Mouse (Mus musculus): ENCODE results near the gene Atf2. TPM values are rescaled to one million over a fixed set of nuclear protein-coding genes. Genes with fewer than 3 reads are reported as not detected.

The Atf2 gene
- polyA plus RNA-seq, 1 experiment from 2014 or later: 60.1 TPM

GRCm38 (mm10) chr2:73790332-73790731, 102.1 kb downstream of the Atf2 start:
- 72% methylated on average over 2 of the region's 2 CpGs for WGBS
- Histone ChIP-seq H3K27ac (no peak overlapping the region), H3K27me3 (no peaks in the 10 kb centered on the region), H3K9ac (no peak overlapping the region), H3K36me3 (no peaks in the 10 kb centered on the region), H3K4me3 (no peak overlapping the region), H3K9me3 (no peaks in the 10 kb centered on the region), H3K4me1 (peaks cover 11% of the 10 kb centered on the region), H3K4me2 (no peak overlapping the region)
- ATAC-seq (ENCODE audit: insufficient number of reproducible peaks, low FRiP score, low TSS enrichment, low read depth): no peak

- 72% methylated on average over 6 of the region's 6 CpGs for WGBS
- Histone ChIP-seq H3K4me3 (no peak overlapping the region), H3K4me2 (no peak overlapping the region), H3K9me3 (no peaks in the 10 kb centered on the region), H3K9ac (no peak overlapping the region), H3K27me3 (no peaks in the 10 kb centered on the region), H3K27ac (no peak overlapping the region), H3K4me1 (peaks cover 11% of the 10 kb centered on the region), H3K36me3 (no peaks in the 10 kb centered on the region)
- ATAC-seq (ENCODE audit: insufficient number of reproducible peaks, low FRiP score, low TSS enrichment, low read depth): no peak
Observed at GRCm38 (mm10) chr2:73788395-73788794, 104.0 kb downstream of the Atf2 start.

- H3K4me2 ChIP-seq: no peak overlapping the region
- no peak overlapping the region for H3K4me3 ChIP-seq
- no peaks in the 10 kb centered on the region for H3K4me1 ChIP-seq
- no peak overlapping the region for H3K27ac ChIP-seq
- H3K9ac ChIP-seq: no peak overlapping the region
- 55% methylated on average over 9 of the region's 9 CpGs for WGBS
- no peaks in the 10 kb centered on the region for H3K9me3 ChIP-seq
- no peak for ATAC-seq (ENCODE audit: insufficient number of reproducible peaks, low FRiP score, low TSS enrichment, low read depth)
- 0 out of 2 replicates have a peak, but pooled peaks cover under 1% of the 10 kb centered on the region for H3K27me3 ChIP-seq
- no peaks in the 10 kb centered on the region for H3K36me3 ChIP-seq
Observed at GRCm38 (mm10) chr2:73782371-73782905, 110.0 kb downstream of the Atf2 start.

GRCm38 (mm10) chr2:73780321-73781010, 112.0 kb downstream of the Atf2 start:
- no peak overlapping the region for H3K27ac ChIP-seq
- 83% methylated on average over 14 of the region's 14 CpGs for WGBS

GRCm38 (mm10) chr2:73779796-73780195, 112.6 kb downstream of the Atf2 start:
- no peak for ATAC-seq (ENCODE audit: insufficient number of reproducible peaks, low FRiP score, low TSS enrichment, low read depth)
- WGBS: 42% methylated on average over 7 of the region's 7 CpGs

More at GRCm38 (mm10) chr2:73780321-73781010, 112.0 kb downstream of the Atf2 start:
- no peak overlapping the region for H3K9ac ChIP-seq
- no peaks in the 10 kb centered on the region for H3K9me3 ChIP-seq
- no peaks in the 10 kb centered on the region for H3K36me3 ChIP-seq
- no peak for ATAC-seq (ENCODE audit: insufficient number of reproducible peaks, low FRiP score, low TSS enrichment, low read depth)
- H3K4me3 ChIP-seq: no peak overlapping the region
- H3K4me1 ChIP-seq: no peaks in the 10 kb centered on the region
- H3K4me2 ChIP-seq: no peak overlapping the region
- H3K27me3 ChIP-seq: 0 out of 2 replicates have a peak, but pooled peaks cover 3% of the 10 kb centered on the region

GRCm38 (mm10) chr2:73779016-73779595, 113.3 kb downstream of the Atf2 start:
- Histone ChIP-seq H3K27ac (no peak overlapping the region), H3K4me2 (no peak overlapping the region), H3K27me3 (0 out of 2 replicates have a peak, but pooled peaks cover 3% of the 10 kb centered on the region), H3K9ac (no peak overlapping the region), H3K4me3 (no peak overlapping the region), H3K4me1 (no peaks in the 10 kb centered on the region), H3K9me3 (no peaks in the 10 kb centered on the region), H3K36me3 (no peaks in the 10 kb centered on the region)
- WGBS: 69% methylated on average over 4 of the region's 4 CpGs
- ATAC-seq (ENCODE audit: insufficient number of reproducible peaks, low FRiP score, low TSS enrichment, low read depth): no peak

More at GRCm38 (mm10) chr2:73779796-73780195, 112.6 kb downstream of the Atf2 start:
- H3K4me1 ChIP-seq: no peaks in the 10 kb centered on the region
- H3K27me3 ChIP-seq: 0 out of 2 replicates have a peak, but pooled peaks cover 3% of the 10 kb centered on the region
- H3K9ac ChIP-seq: no peak overlapping the region
- no peak overlapping the region for H3K4me2 ChIP-seq
- H3K27ac ChIP-seq: no peak overlapping the region
- H3K9me3 ChIP-seq: no peaks in the 10 kb centered on the region
- H3K4me3 ChIP-seq: no peak overlapping the region
- H3K36me3 ChIP-seq: no peaks in the 10 kb centered on the region

- no peak overlapping the region for H3K4me3 ChIP-seq
- no peaks in the 10 kb centered on the region for H3K4me1 ChIP-seq
- no peaks in the 10 kb centered on the region for H3K9me3 ChIP-seq
- 0 out of 2 replicates have a peak, but pooled peaks cover 3% of the 10 kb centered on the region for H3K27me3 ChIP-seq
- no peak for ATAC-seq (ENCODE audit: insufficient number of reproducible peaks, low FRiP score, low TSS enrichment, low read depth)
- WGBS: 21% methylated on average over 4 of the region's 4 CpGs
- no peak overlapping the region for H3K4me2 ChIP-seq
- no peak overlapping the region for H3K27ac ChIP-seq
- no peak overlapping the region for H3K9ac ChIP-seq
- H3K36me3 ChIP-seq: no peaks in the 10 kb centered on the region
Observed at GRCm38 (mm10) chr2:73776936-73777335, 115.5 kb downstream of the Atf2 start.

GRCm38 (mm10) chr2:73775683-73776310, 116.6 kb downstream of the Atf2 start:
- Histone ChIP-seq H3K4me3 (peak overlapping the region; percentile 82), H3K27ac (no peak overlapping the region), H3K9ac (peak overlapping the region; percentile 60; the same call in 1 of the 2 replicates), H3K4me2 (peak overlapping the region; percentile 82), H3K27me3 (0 out of 2 replicates have a peak, but pooled peaks cover 3% of the 10 kb centered on the region), H3K9me3 (no peaks in the 10 kb centered on the region), H3K36me3 (no peaks in the 10 kb centered on the region), H3K4me1 (no peaks in the 10 kb centered on the region)
- ATAC-seq (ENCODE audit: insufficient number of reproducible peaks, low FRiP score, low TSS enrichment, low read depth): no peak
- WGBS: 1% methylated on average over 22 of the region's 22 CpGs

GRCm38 (mm10) chr2:73774786-73775682, 117.4 kb downstream of the Atf2 start, which contains the start of gene Chn1:
Gene Chn1, minus strand, starts transcription at chr2:73775346.
- Histone ChIP-seq H3K27me3 (0 out of 2 replicates have a peak, but pooled peaks cover 3% of the 10 kb centered on the region), H3K4me1 (no peaks in the 10 kb centered on the region), H3K36me3 (no peaks in the 10 kb centered on the region), H3K9ac (peak within 1 kb of the TSS; percentile 60), H3K9me3 (no peaks in the 10 kb centered on the region), H3K4me3 (peak within 1 kb of the TSS; percentile 82), H3K4me2 (peak within 1 kb of the TSS; percentile 82), H3K27ac (peak within 1 kb of the TSS; percentile 59; the same call in 1 of the 2 replicates)
- under 1% methylated on average over 104 of the region's 131 CpGs for WGBS
- ATAC-seq (ENCODE audit: insufficient number of reproducible peaks, low FRiP score, low TSS enrichment, low read depth): peak; percentile 72; the same call in 1 of the 2 replicates

GRCm38 (mm10) chr2:73772945-73773344, 119.5 kb downstream of the Atf2 start:
- Histone ChIP-seq H3K4me3 (no peak overlapping the region), H3K9ac (no peak overlapping the region), H3K27me3 (0 out of 2 replicates have a peak, but pooled peaks cover 3% of the 10 kb centered on the region), H3K4me2 (no peak overlapping the region), H3K27ac (no peak overlapping the region), H3K36me3 (no peaks in the 10 kb centered on the region), H3K9me3 (no peaks in the 10 kb centered on the region), H3K4me1 (no peaks in the 10 kb centered on the region)
- no peak for ATAC-seq (ENCODE audit: insufficient number of reproducible peaks, low FRiP score, low TSS enrichment, low read depth)
- 29% methylated on average over 1 of the region's 1 CpGs for WGBS

- no peak for ATAC-seq (ENCODE audit: insufficient number of reproducible peaks, low FRiP score, low TSS enrichment, low read depth)
- no peak overlapping the region for H3K27ac ChIP-seq
- no peak overlapping the region for H3K4me2 ChIP-seq
- no peaks in the 10 kb centered on the region for H3K36me3 ChIP-seq
- 47% methylated on average over 4 of the region's 4 CpGs for WGBS
- H3K9me3 ChIP-seq: no peaks in the 10 kb centered on the region
- no peaks in the 10 kb centered on the region for H3K27me3 ChIP-seq
- H3K9ac ChIP-seq: no peak overlapping the region
- no peak overlapping the region for H3K4me3 ChIP-seq
- 0 out of 2 replicates have a peak, but pooled peaks cover 3% of the 10 kb centered on the region for H3K4me1 ChIP-seq
Observed at GRCm38 (mm10) chr2:73768669-73769068, 123.8 kb downstream of the Atf2 start.

Measured in limb, embryonic 15.5 days (tissue).